Mouse (Mus musculus): Measurements from ENCODE around the gene Btnl10. TPM values are rescaled to one million over a fixed set of nuclear protein-coding genes. Genes with fewer than 3 reads are reported as not detected.

Gene Btnl10
- 0.25 and 0.91 TPM in 2 replicates for polyA plus RNA-seq (2012; rRNA removed)

DNA sequence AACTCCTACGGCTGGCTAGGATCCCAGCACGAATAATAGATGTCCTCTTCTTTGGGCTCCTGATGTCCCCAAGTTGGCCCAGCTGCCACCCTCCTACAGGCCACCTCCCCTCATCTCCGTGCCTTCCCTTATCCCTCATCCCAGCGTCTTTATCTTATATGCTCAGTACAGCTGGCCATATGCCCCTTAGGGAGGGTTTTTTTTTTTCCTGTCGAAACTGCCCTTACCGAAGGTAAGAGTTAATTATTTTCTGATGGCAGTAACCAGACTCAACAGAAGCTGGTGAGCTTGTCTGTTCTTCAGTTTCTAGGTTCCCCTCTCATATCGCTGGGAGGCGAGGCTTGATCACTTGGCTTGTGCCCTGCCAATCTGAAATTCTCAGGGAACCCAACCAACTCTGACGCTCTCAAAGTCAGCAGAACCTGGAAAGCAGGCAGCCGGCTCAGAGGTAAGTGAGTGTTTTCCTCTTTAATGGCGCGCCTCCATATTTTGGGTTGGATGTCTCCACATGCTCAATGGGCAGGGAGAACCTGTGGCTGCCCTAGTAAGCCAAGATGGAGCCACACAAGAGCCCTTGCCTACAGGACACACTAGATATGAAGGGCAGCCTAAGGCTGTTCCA lies at the start of gene Btnl10:
TSS of gene Btnl10 (plus strand) at position 164 of the 622 bp plus-strand sequence.

DNA sequence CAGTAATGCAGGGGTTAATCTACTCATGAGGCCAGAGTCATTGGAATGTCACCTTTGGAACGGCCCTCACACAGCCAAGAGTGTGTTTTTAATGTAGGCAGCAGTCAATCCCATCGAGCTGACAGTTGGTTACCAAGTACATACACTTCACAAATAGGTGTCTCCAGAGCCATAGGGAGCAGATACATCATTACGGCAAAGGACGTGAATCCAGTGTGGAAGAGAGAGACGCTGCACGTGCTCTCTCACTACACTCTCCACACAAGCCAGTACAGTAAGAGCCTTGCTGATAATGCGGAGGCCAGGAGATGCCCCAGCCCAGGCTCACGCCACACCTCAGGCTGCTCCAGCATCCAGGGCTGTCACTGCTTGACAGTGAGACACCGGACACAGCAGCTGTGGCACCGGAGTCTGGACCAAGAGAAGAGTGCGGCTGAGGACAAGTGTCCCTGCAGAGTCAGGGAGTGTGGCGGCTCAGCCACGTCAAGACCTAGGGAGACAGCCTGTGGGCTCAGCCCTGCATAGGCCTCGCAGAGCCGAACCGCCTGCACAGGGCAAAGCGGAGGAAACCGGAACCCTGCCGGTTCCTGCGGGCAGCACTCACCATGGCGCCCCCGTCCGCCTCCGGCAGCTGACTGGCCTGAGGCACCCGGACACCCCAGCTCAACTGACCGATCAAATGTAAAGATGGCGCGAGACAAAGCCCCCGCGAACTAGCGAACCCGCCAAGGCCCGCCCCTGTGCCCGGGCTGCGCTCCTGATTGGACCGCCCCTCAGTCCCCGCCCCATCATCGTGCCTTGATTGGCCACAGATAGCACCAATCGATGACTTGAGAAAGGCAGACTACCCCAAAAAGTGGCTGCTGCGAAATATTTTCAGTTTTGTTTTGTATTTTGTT lies 13.9 kb upstream of the Btnl10 start, which contains the start of gene Zfp39:
TSS of gene Zfp39 (minus strand) at position 715 of the 899 bp plus-strand sequence.

GRCm38 (mm10) chr11:58938322-58939087 lies 20.8 kb downstream of the Btnl10 start, which contains the start of gene Rnf187:
Rnf187 (minus strand) TSS chr11:58938916.

DNA sequence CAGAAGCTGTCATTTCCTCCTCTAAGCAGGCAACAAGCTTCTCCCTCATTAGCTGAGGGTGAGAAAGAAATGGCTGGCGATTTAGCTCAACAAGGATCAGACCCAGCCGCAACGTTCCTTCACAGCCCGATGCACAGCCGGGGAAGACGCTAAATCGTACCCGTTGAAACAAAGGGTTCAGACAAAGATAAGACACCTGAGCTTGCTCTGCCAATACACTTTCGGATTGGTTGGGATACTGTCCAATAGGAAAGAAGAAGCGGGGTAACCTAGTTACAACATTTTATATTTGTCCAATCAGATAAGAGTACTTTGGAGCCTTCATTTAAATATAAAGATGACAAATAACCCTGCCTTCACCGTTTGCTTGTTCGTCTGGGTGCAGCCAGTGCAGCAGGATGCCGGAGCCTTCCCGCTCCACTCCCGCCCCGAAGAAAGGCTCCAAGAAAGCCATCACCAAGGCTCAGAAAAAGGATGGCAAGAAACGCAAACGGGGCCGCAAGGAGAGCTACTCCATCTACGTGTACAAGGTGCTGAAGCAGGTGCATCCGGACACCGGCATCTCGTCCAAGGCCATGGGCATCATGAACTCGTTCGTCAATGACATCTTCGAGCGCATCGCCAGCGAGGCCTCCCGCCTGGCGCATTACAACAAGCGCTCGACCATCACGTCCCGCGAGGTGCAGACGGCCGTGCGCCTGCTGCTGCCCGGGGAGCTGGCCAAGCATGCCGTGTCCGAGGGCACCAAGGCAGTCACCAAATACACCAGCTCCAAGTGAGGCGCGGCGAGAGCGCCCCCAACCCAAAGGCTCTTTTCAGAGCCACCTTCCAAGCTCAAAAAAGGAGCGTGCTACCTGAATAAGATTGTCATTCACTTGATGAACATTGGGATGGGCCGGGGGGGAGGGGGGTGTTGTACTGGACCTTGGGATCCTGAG lies 31.1 kb downstream of the Btnl10 start, which contains the start of gene Hist3h2ba:
TSS of gene Hist3h2ba (plus strand) at position 379 of the 938 bp plus-strand sequence.

DNA sequence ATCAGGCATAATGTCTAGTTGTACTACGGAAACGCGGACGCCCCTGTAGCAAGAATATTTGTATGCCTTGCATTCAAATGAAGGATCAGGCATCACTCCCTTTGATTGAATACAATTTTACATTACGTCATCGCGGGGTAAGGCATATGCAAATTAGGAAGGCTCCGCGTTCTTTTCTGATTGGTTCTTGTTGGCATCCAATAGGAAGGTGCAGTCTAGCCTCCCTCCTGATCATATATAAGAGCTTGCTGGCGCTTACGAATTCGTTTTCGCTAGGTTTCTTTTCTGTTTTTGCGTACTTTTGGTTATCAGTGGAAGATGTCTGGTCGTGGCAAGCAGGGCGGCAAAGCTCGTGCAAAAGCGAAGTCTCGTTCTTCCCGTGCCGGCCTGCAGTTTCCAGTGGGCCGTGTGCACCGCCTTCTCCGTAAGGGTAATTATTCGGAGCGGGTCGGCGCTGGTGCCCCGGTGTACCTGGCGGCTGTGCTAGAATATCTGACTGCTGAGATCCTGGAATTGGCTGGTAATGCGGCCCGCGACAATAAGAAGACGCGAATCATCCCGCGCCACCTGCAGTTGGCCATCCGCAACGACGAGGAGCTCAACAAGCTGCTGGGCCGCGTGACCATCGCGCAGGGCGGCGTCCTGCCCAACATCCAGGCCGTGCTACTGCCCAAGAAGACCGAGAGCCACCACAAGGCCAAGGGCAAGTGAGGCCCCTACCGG lies 36.9 kb downstream of the Btnl10 start, which contains the start of the genes Hist3h2a and Trim17:
TSS of gene Hist3h2a (plus strand) at position 266 of the 723 bp plus-strand sequence.
TSS of gene Trim17 (plus strand) at position 266 of the 723 bp plus-strand sequence.

Other genes with a start within 250 kb of the Btnl10 start
- not detected in 2 replicates for gene Olfr320, start 236.8 kb upstream of the Btnl10 start, polyA plus RNA-seq (2012; rRNA removed)
- not detected in 2 replicates for gene Olfr319, start 218.7 kb upstream of the Btnl10 start, polyA plus RNA-seq (2012; rRNA removed)
- gene Olfr318, start 193.9 kb upstream of the Btnl10 start, polyA plus RNA-seq (2012; rRNA removed), result not detected in 2 replicates
- gene Olfr317, start 178.7 kb upstream of the Btnl10 start, polyA plus RNA-seq (2012; rRNA removed), result 0.04 and 0.05 TPM in 2 replicates
- gene Olfr316, start 165.2 kb upstream of the Btnl10 start, polyA plus RNA-seq (2012; rRNA removed), result not detected in 2 replicates
- gene Olfr315, start 144.7 kb upstream of the Btnl10 start, polyA plus RNA-seq (2012; rRNA removed), result not detected in 2 replicates
- gene Olfr314, start 135.0 kb upstream of the Btnl10 start, polyA plus RNA-seq (2012; rRNA removed), result not detected in 2 replicates
- 1.9 and 2.0 TPM in 2 replicates for gene Fam183b, start 115.9 kb upstream of the Btnl10 start, polyA plus RNA-seq (2012; rRNA removed)
- gene Olfr313, start 102.9 kb upstream of the Btnl10 start, polyA plus RNA-seq (2012; rRNA removed), result not detected in 2 replicates
- not detected in 2 replicates for gene Olfr312, start 88.7 kb upstream of the Btnl10 start, polyA plus RNA-seq (2012; rRNA removed)
- gene Olfr311, start 78.7 kb upstream of the Btnl10 start, polyA plus RNA-seq (2012; rRNA removed), result 0.04 TPM in 1 of 2 replicates, not detected in the other
- gene Gm12258, start 70.8 kb upstream of the Btnl10 start, polyA plus RNA-seq (2012; rRNA removed), result 14.4 and 18.1 TPM in 2 replicates
- gene 2810021J22Rik, start 50.7 kb upstream of the Btnl10 start, polyA plus RNA-seq (2012; rRNA removed), result 8.4 and 10.1 TPM in 2 replicates
- gene Zfp39, start 13.7 kb upstream of the Btnl10 start, polyA plus RNA-seq (2012; rRNA removed), result 4.0 and 6.2 TPM in 2 replicates
- 274 and 477 TPM in 2 replicates for gene Rnf187, start 21.0 kb downstream of the Btnl10 start, polyA plus RNA-seq (2012; rRNA removed)
- 131 and 225 TPM in 2 replicates for gene Hist3h2ba, start 31.0 kb downstream of the Btnl10 start, polyA plus RNA-seq (2012; rRNA removed)
- 35.5 and 38.9 TPM in 2 replicates for gene Hist3h2a, start 36.8 kb downstream of the Btnl10 start, polyA plus RNA-seq (2012; rRNA removed)
- gene Trim17, start 36.8 kb downstream of the Btnl10 start, polyA plus RNA-seq (2012; rRNA removed), result 0.31 and 0.61 TPM in 2 replicates
- 25.3 and 33.0 TPM in 2 replicates for gene Trim11, start 60.2 kb downstream of the Btnl10 start, polyA plus RNA-seq (2012; rRNA removed)
- gene Obscn, start 218.5 kb downstream of the Btnl10 start, polyA plus RNA-seq (2012; rRNA removed), result 0.94 and 2.6 TPM in 2 replicates
- 4.7 and 5.5 TPM in 2 replicates for gene Iba57, start 245.8 kb downstream of the Btnl10 start, polyA plus RNA-seq (2012; rRNA removed)